Mouse (Mus musculus): ENCODE measurements at regions not wholly inside any gene's neighbourhood (a gene's known extent, or its start where the extent isn't known, plus 50 kb on each side); places are given as distances from the start of the nearest gene placed in this dataset.

DNA sequence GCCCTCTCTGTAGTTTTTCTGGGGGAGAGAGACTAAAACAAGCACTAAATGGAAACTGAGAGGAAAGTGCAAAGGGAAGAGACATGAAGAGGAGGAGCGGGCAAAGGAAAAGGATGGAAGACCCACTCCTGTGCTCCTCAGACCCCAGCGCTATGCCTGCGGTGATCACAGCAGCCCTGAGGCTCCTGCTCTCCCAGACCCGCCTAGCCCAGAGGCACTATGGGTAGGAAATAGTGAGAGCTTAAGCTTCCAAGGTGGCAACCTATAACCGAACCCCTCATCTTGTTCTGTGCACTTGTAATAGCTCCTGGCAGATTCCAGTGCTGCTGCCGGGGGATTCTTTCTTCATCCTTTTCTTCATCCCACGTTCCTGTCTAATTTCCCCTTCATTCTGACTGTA is 112.2 kb upstream of the Oxgr1 start:
- peak overlapping the region; percentile 31 for H3K4me2 ChIP-seq (ENCODE audit: low read depth, low read length)
- ATAC-seq (ENCODE audit: low read depth) (no peak), DNase-seq (ENCODE audit: low spot score) (no peak)
- peaks cover 35% of the 10 kb centered on the region for H3K4me1 ChIP-seq (ENCODE audit: control insufficient read depth, insufficient read depth, low read length)
- H3K9ac ChIP-seq (ENCODE audit: low read depth, low read length), result peak overlapping the region; percentile 25; the same call in 1 of the 2 replicates
- no peak overlapping the region for H3K4me3 ChIP-seq (ENCODE audit: low read depth, low read length)
- 44% methylated on average over 7 of the region's 7 CpGs for WGBS
- H3K9me3 ChIP-seq (ENCODE audit: control insufficient read depth, low read length), result no peaks in the 10 kb centered on the region
- H3K27me3 ChIP-seq (replicated peaks; ENCODE audit: control insufficient read depth, insufficient read depth, low read length), result no peaks in the 10 kb centered on the region
- no peaks in the 10 kb centered on the region for H3K36me3 ChIP-seq (ENCODE audit: control insufficient read depth, insufficient read depth, low read length)
- peak overlapping the region; percentile 86 for H3K27ac ChIP-seq (replicated peaks; ENCODE audit: low read depth, low read length)

DNA sequence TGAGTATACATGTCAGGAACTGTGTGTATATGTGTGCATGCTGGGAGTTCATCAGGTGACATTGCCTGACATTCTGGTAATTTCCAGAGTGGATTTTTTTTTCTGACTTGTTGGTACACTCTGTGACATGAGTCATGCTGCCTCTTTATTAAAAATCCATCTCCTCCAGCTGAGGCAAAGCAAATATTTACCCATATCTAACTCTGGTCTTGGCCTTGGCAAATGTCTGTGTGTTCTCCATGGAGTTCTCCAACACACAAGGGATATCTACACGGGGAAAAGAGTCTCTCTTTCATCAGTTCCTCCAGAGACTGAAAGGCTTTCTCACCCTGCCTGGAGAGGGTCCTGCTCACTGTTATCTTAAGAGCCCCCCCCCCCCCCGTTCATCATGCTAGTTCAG is 111.3 kb upstream of the Mbnl2 start:
- H3K9ac ChIP-seq (ENCODE audit: low read depth, low read length), result no peak overlapping the region
- no peak overlapping the region for H3K4me2 ChIP-seq (ENCODE audit: low read depth, low read length)
- no peaks in the 10 kb centered on the region; the same call in 1 of the 2 replicates for H3K27me3 ChIP-seq (replicated peaks; ENCODE audit: control insufficient read depth, insufficient read depth, low read length)
- ATAC-seq (ENCODE audit: low read depth) (no peak), DNase-seq (ENCODE audit: low spot score) (no peak)
- H3K36me3 ChIP-seq (ENCODE audit: control insufficient read depth, insufficient read depth, low read length), result no peaks in the 10 kb centered on the region
- WGBS, result 70% methylated on average over 2 of the region's 2 CpGs
- H3K4me3 ChIP-seq (ENCODE audit: low read depth, low read length), result no peak overlapping the region
- H3K27ac ChIP-seq (replicated peaks; ENCODE audit: low read depth, low read length), result no peak overlapping the region
- no peaks in the 10 kb centered on the region for H3K9me3 ChIP-seq (ENCODE audit: control insufficient read depth, low read length)
- H3K4me1 ChIP-seq (ENCODE audit: control insufficient read depth, insufficient read depth, low read length), result 0 out of 2 replicates have a peak, but pooled peaks cover 3% of the 10 kb centered on the region

DNA sequence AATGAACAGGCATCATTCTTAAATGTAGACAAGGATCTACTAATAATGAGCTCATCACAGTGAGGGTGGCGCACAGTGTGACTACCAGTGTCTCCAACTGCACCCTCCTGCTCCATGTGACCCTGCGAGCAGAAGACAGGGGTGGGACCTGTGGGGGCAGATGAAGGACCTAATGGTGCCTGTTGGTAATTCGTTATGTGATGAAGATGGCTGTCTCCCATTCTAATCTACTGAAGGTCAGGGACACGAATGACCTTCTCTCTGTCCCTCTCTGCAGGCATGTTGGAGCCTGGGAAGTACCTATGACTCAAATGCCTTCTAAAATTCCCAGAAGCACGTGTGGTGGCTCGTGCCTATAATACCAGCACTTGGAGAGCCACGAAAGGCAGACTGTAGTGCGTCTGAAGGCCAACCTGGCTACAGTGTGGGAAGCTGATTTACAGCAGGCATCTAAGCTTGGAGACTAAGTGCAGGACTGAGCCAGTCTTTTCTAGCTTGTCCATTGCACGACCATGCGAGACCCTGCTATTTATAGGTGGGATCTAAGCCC is 109.9 kb upstream of the Mbnl2 start:
- Histone ChIP-seq H3K36me3 (ENCODE audit: control insufficient read depth, insufficient read depth, low read length) (no peaks in the 10 kb centered on the region), H3K27me3 (replicated peaks; ENCODE audit: control insufficient read depth, insufficient read depth, low read length) (no peaks in the 10 kb centered on the region; the same call in 1 of the 2 replicates), H3K4me2 (ENCODE audit: low read depth, low read length) (no peak overlapping the region), H3K9me3 (ENCODE audit: control insufficient read depth, low read length) (no peaks in the 10 kb centered on the region), H3K27ac (replicated peaks; ENCODE audit: low read depth, low read length) (no peak overlapping the region), H3K4me1 (ENCODE audit: control insufficient read depth, insufficient read depth, low read length) (peaks cover 4% of the 10 kb centered on the region; the same call in 1 of the 2 replicates), H3K4me3 (ENCODE audit: low read depth, low read length) (no peak overlapping the region), H3K9ac (ENCODE audit: low read depth, low read length) (no peak overlapping the region)
- no peak for DNase-seq (ENCODE audit: low spot score)
- WGBS, result 90% methylated on average over 10 of the region's 10 CpGs
- ATAC-seq (ENCODE audit: low read depth), result no peak

GRCm38 (mm10) chr14:120170733-120171132 is 104.7 kb upstream of the Mbnl2 start:
- Histone ChIP-seq H3K27ac (replicated peaks; ENCODE audit: low read depth, low read length) (no peak overlapping the region), H3K4me2 (ENCODE audit: low read depth, low read length) (no peak overlapping the region)
- no peak for ATAC-seq (ENCODE audit: low read depth)

DNA sequence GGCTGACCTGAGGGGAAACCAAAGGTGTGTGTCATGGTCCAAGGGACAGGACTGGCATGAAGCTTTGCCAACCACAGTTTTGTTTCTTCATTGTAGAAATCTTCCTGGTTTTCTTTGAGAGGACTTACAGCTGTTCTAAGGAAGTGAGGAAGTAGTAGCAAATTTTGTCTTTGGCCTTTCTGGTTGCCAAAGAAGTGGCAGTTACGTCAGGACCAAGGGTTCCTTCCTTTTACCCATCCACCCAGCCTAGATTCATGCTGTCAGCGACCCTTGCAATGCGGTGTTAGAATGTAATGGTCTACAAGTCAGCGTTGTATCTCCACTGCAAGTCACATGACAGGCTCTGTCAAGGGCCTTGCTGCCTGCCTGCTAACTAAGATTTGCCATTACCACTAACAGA is 103.4 kb upstream of the Mbnl2 start:
- Histone ChIP-seq H3K9me3 (ENCODE audit: control insufficient read depth, low read length) (no peaks in the 10 kb centered on the region), H3K36me3 (ENCODE audit: control insufficient read depth, insufficient read depth, low read length) (no peaks in the 10 kb centered on the region), H3K4me3 (ENCODE audit: low read depth, low read length) (no peak overlapping the region), H3K4me1 (ENCODE audit: control insufficient read depth, insufficient read depth, low read length) (peaks cover 38% of the 10 kb centered on the region), H3K27me3 (replicated peaks; ENCODE audit: control insufficient read depth, insufficient read depth, low read length) (no peaks in the 10 kb centered on the region; the same call in 1 of the 2 replicates), H3K9ac (ENCODE audit: low read depth, low read length) (no peak overlapping the region), H3K27ac (replicated peaks; ENCODE audit: low read depth, low read length) (no peak overlapping the region; the same call in 1 of the 2 replicates), H3K4me2 (ENCODE audit: low read depth, low read length) (no peak overlapping the region)
- ATAC-seq (ENCODE audit: low read depth), result no peak
- DNase-seq (ENCODE audit: low spot score), result no peak
- WGBS, result 85% methylated on average over 4 of the region's 4 CpGs

More at GRCm38 (mm10) chr14:120170733-120171132, 104.7 kb upstream of the Mbnl2 start:
- peaks cover 38% of the 10 kb centered on the region for H3K4me1 ChIP-seq (ENCODE audit: control insufficient read depth, insufficient read depth, low read length)
- no peaks in the 10 kb centered on the region; the same call in 1 of the 2 replicates for H3K27me3 ChIP-seq (replicated peaks; ENCODE audit: control insufficient read depth, insufficient read depth, low read length)
- WGBS, result 65% methylated on average over 7 of the region's 7 CpGs
- no peaks in the 10 kb centered on the region for H3K9me3 ChIP-seq (ENCODE audit: control insufficient read depth, low read length)
- no peaks in the 10 kb centered on the region for H3K36me3 ChIP-seq (ENCODE audit: control insufficient read depth, insufficient read depth, low read length)
- no peak overlapping the region for H3K9ac ChIP-seq (ENCODE audit: low read depth, low read length)
- H3K4me3 ChIP-seq (ENCODE audit: low read depth, low read length), result no peak overlapping the region
- DNase-seq (ENCODE audit: low spot score), result no peak

DNA sequence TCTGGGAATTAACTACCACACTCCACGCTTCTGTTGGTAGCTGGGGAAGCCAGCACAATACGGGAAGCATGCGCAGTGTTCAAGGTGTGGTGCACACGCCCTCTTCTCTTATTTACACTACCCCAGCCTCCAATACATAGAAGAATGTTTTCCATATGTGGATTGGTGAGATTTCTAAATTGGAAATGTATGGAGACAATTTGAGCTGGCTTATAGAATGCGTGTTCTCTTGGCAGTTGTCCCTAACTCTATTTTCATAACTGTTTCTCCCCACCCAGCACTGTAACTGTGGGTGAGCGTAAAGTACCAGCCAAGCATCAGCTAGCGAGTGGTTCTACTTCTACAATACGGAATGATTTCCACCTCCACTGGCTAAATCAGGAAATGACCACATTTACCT is 102.6 kb upstream of the Mbnl2 start:
- Histone ChIP-seq H3K36me3 (ENCODE audit: control insufficient read depth, insufficient read depth, low read length) (no peaks in the 10 kb centered on the region), H3K9ac (ENCODE audit: low read depth, low read length) (no peak overlapping the region), H3K4me2 (ENCODE audit: low read depth, low read length) (peak overlapping the region; percentile 18; the same call in 1 of the 2 replicates), H3K4me3 (ENCODE audit: low read depth, low read length) (no peak overlapping the region), H3K27ac (replicated peaks; ENCODE audit: low read depth, low read length) (peak overlapping the region; percentile 52; the same call in 1 of the 2 replicates), H3K4me1 (ENCODE audit: control insufficient read depth, insufficient read depth, low read length) (peaks cover 38% of the 10 kb centered on the region), H3K9me3 (ENCODE audit: control insufficient read depth, low read length) (no peaks in the 10 kb centered on the region), H3K27me3 (replicated peaks; ENCODE audit: control insufficient read depth, insufficient read depth, low read length) (no peaks in the 10 kb centered on the region; the same call in 1 of the 2 replicates)
- ATAC-seq (ENCODE audit: low read depth) (peak; percentile 75), DNase-seq (ENCODE audit: low spot score) (peak; percentile 81)
- WGBS, result 38% methylated on average over 8 of the region's 8 CpGs

- Histone ChIP-seq H3K9ac (ENCODE audit: low read depth, low read length) (no peak overlapping the region), H3K27ac (replicated peaks; ENCODE audit: low read depth, low read length) (no peak overlapping the region), H3K4me2 (ENCODE audit: low read depth, low read length) (no peak overlapping the region), H3K36me3 (ENCODE audit: control insufficient read depth, insufficient read depth, low read length) (no peaks in the 10 kb centered on the region), H3K4me1 (ENCODE audit: control insufficient read depth, insufficient read depth, low read length) (peaks cover 38% of the 10 kb centered on the region), H3K4me3 (ENCODE audit: low read depth, low read length) (no peak overlapping the region), H3K27me3 (replicated peaks; ENCODE audit: control insufficient read depth, insufficient read depth, low read length) (no peaks in the 10 kb centered on the region), H3K9me3 (ENCODE audit: control insufficient read depth, low read length) (no peaks in the 10 kb centered on the region)
- WGBS, result 80% methylated on average over 5 of the region's 5 CpGs
- DNase-seq (ENCODE audit: low spot score), result no peak
- ATAC-seq (ENCODE audit: low read depth), result no peak
Measured at GRCm38 (mm10) chr14:120174615-120175014, 100.9 kb upstream of the Mbnl2 start.

DNA sequence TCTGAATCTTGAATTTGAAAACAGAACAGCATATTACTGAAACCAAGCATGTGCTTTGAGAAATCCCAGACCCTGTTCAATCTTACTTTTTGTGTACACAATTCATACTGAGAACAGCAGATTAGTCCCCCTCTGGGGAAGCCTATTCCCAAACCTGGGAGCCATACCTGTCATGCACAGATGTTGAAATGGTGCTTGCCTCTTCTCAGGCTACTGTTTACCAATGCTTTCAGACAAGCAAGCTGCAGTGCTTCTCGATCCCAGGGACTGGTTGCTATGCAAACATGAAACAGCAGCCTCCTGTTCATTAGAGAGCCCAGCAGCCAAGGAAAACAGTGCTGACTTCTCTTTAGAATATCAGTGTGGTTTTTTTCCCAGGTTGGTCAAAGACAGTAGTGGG is 80.3 kb upstream of the Mbnl2 start:
- no peak overlapping the region for H3K27ac ChIP-seq (replicated peaks; ENCODE audit: low read depth, low read length)
- WGBS, result 13% methylated on average over 1 of the region's 1 CpGs
- no peaks in the 10 kb centered on the region for H3K36me3 ChIP-seq (ENCODE audit: control insufficient read depth, insufficient read depth, low read length)
- no peaks in the 10 kb centered on the region for H3K9me3 ChIP-seq (ENCODE audit: control insufficient read depth, low read length)
- H3K4me2 ChIP-seq (ENCODE audit: low read depth, low read length), result no peak overlapping the region
- DNase-seq (ENCODE audit: low spot score) (peak; percentile 41), ATAC-seq (ENCODE audit: low read depth) (peak; percentile 67; the same call in 1 of the 2 replicates)
- H3K9ac ChIP-seq (ENCODE audit: low read depth, low read length), result no peak overlapping the region
- no peaks in the 10 kb centered on the region for H3K4me1 ChIP-seq (ENCODE audit: control insufficient read depth, insufficient read depth, low read length)
- no peak overlapping the region for H3K4me3 ChIP-seq (ENCODE audit: low read depth, low read length)
- no peaks in the 10 kb centered on the region for H3K27me3 ChIP-seq (replicated peaks; ENCODE audit: control insufficient read depth, insufficient read depth, low read length)

DNA sequence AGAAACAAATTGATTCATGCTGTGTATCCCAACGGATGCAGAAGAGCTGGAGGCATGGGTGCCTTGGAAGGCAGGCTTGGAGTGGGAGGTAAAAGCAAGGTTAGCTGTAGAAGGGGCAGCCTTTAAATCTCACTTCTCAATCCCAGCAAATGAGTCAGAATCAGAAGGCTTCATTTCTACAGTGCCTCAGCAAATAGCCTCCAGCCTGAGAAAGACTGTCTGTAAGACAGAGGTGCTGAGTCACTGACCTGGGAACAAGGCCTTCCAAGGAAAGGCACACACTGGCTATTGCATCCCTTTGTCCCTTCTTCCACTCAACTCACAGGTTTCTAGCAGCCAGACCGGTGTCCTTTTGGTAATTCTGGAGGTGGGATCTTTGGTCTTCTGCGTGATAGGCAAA is 63.7 kb upstream of the Mbnl2 start:
- Histone ChIP-seq H3K9ac (ENCODE audit: low read depth, low read length) (no peak overlapping the region), H3K4me2 (ENCODE audit: low read depth, low read length) (no peak overlapping the region), H3K27ac (replicated peaks; ENCODE audit: low read depth, low read length) (no peak overlapping the region), H3K36me3 (ENCODE audit: control insufficient read depth, insufficient read depth, low read length) (no peaks in the 10 kb centered on the region), H3K9me3 (ENCODE audit: control insufficient read depth, low read length) (no peaks in the 10 kb centered on the region), H3K27me3 (replicated peaks; ENCODE audit: control insufficient read depth, insufficient read depth, low read length) (no peaks in the 10 kb centered on the region), H3K4me3 (ENCODE audit: low read depth, low read length) (no peak overlapping the region), H3K4me1 (ENCODE audit: control insufficient read depth, insufficient read depth, low read length) (no peaks in the 10 kb centered on the region; the same call in 1 of the 2 replicates)
- WGBS, result 82% methylated on average over 3 of the region's 3 CpGs
- ATAC-seq (ENCODE audit: low read depth), result no peak
- DNase-seq (ENCODE audit: low spot score), result no peak
